Mouse (Mus musculus): ENCODE data around the gene Mrpl58. TPM values are rescaled to one million over a fixed set of nuclear protein-coding genes. Genes with fewer than 3 reads are reported as not detected.

Mrpl58 gene
- polyA plus RNA-seq, 1 experiment from 2014 or later: 78.7 TPM

DNA sequence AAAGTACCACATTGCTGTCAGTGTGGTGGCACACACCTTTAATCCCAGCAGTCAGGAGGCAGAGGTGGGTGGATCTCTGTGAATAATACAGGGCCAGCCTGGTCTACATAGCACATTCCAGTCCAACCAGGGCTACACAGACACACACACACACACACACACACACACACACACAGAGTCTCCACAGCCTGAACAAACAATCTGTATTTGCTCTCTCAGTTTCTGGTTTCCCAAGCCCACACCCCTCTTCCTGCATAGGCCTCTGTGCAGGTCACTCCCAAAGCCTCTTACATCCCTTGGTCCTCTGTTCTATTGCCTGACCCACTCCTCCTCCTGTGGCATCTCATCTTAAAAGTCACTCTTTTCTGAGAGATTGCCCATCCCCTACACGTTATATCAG is 31.5 kb upstream of the Mrpl58 start:
- no peaks in the 10 kb centered on the region for H3K36me3 ChIP-seq (replicated peaks)
- 30% methylated on average over 1 of the region's 1 CpGs for WGBS (ENCODE audit: insufficient replicate concordance)
- no peak overlapping the region for H3K9ac ChIP-seq
- H3K4me2 ChIP-seq: no peak overlapping the region
- H3K9me3 ChIP-seq (replicated peaks): no peaks in the 10 kb centered on the region
- H3K27ac ChIP-seq (replicated peaks): no peak overlapping the region
- H3K27me3 ChIP-seq: peaks cover 90% of the 10 kb centered on the region
- ATAC-seq (ENCODE audit: insufficient read depth): no peak
- H3K4me1 ChIP-seq (replicated peaks): peaks cover 12% of the 10 kb centered on the region
- H3K4me3 ChIP-seq (replicated peaks): no peak overlapping the region

DNA sequence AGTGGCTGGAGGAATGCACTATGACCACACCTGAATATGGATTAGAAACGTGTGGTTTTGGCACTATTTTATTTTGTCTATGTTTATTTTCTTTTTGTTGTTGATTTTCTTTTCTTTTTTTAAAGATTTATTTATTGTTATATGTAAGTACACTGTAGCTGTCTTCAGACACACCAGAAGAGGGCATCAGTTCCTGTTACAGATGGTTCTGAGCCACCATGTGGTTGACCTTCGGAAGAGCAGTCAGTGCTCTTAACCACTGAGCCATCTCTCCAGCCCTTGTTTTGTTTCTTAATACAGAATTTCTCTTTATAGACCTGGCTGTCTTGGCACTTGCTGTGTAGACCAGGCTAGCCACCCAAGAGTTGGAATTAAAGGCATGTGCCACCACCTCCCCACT is 30.8 kb upstream of the Mrpl58 start:
- 31% methylated on average over 2 of the region's 2 CpGs for WGBS (ENCODE audit: insufficient replicate concordance)
- H3K27ac ChIP-seq (replicated peaks): no peak overlapping the region
- no peaks in the 10 kb centered on the region for H3K9me3 ChIP-seq (replicated peaks)
- no peak overlapping the region for H3K4me2 ChIP-seq
- H3K9ac ChIP-seq: no peak overlapping the region
- no peaks in the 10 kb centered on the region for H3K36me3 ChIP-seq (replicated peaks)
- no peak overlapping the region for H3K4me3 ChIP-seq (replicated peaks)
- H3K27me3 ChIP-seq: peaks cover 89% of the 10 kb centered on the region
- ATAC-seq (ENCODE audit: insufficient read depth): no peak
- peaks cover 4% of the 10 kb centered on the region for H3K4me1 ChIP-seq (replicated peaks)

DNA sequence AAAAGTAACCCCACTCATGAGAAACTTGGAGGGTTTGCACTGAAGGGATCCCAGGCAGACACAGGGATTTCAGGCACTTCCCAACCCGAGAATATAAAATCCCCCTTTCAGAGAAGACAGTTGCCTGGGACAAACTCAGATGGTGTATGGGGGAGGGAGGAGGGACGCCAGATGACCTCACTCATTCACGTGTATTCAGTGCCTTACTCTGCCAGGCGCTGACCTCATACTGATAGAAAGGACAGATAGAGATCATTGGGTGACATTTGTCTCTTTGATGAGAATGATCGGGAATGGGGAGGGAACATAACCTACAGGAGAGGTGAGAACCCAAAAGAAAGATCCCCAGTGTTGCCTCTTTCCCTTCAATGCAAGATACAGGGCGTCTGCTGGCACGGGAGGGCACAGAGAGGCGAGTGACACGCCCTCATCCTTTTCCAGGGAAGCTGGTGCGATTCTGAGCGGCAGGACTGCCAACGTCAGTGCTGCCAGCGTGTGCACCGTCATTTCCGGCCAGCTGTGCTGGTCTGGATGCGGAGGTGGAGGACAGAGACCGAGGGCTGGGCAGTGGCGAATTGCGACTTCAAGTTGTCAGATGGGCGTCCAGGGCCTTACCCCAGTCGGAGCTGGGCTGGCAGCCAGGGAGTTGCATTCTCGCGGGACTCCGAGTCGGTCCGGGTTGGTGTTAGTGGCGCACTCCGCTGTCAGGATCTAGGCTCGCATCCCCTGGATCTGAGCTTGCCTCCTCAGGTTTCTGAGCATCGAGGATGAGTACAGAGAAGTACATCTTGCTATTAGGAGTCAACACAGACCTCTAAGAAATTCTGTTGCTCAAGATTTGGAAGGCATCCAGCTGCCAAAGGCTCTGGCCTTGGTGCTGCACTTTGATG is 29.5 kb upstream of the Mrpl58 start:
- Histone ChIP-seq H3K4me2 (peak overlapping the region; percentile 39), H3K27me3 (peaks cover 88% of the 10 kb centered on the region), H3K9me3 (replicated peaks) (no peaks in the 10 kb centered on the region), H3K4me3 (replicated peaks) (peak overlapping the region; percentile 26), H3K36me3 (replicated peaks) (no peaks in the 10 kb centered on the region), H3K9ac (no peak overlapping the region), H3K27ac (replicated peaks) (no peak overlapping the region), H3K4me1 (replicated peaks) (0 out of 2 replicates have a peak, but pooled peaks cover 3% of the 10 kb centered on the region)
- no peak for ATAC-seq (ENCODE audit: insufficient read depth)
- 3% methylated on average over 30 of the region's 30 CpGs for WGBS (ENCODE audit: insufficient replicate concordance)

DNA sequence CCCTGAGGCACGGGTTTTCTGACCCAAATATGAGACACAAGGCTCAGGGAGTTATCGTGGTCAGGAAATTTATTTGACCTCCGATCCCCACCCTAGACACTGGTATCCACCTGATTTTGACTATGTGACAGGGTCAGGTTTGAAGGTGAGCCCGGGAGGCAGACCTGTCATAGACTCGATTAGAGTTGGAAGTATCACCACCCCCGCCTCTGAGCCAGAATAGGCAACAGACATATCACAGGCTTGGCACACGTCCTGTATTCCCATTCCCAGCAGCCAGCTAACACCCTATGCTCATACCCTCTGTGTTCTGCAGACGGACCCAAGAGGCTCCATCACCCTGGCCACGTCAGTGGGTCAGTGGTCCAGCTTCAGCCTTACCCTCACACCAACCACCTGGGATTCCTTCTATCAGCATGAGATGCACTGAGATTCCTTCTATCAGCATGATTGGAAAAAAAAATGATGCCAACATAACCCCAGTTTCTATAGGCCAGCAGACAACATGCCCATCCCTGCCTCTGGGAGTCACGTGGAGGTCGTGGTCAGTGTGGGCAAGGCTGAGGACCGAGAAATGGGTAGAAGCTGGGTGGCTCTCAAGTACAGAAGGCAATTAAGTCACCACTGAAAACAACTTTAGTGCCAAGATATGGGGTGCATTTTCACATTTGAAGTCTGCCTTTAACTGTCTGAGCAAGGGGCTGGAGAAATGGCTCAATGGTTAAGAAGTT is 28.7 kb upstream of the Mrpl58 start:
- no peak for ATAC-seq (ENCODE audit: insufficient read depth)
- WGBS (ENCODE audit: insufficient replicate concordance): 46% methylated on average over 12 of the region's 12 CpGs
- H3K27me3 ChIP-seq: peaks cover 87% of the 10 kb centered on the region

DNA sequence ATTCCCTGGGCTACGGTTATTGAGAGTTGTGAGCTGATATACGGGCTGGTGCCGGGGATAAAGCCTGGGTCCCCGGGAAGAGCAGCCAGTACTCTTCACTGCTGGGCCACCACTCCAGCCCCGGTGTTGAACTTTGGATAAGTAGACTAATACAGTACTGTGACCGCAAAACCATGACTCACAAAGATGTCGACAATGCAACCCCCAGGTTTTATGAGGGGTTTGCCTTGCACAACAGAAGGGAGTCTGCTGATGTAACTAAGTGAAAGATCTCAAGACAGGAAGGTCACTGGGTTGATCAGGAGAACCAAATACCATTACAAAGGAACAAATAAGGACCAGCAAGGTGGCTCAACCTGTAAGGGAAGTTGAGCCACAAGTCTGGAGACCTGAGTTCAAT is 26.8 kb upstream of the Mrpl58 start:
- 0 out of 2 replicates have a peak, but pooled peaks cover 3% of the 10 kb centered on the region for H3K4me1 ChIP-seq (replicated peaks)
- no peak overlapping the region for H3K4me2 ChIP-seq
- no peaks in the 10 kb centered on the region for H3K36me3 ChIP-seq (replicated peaks)
- no peak for ATAC-seq (ENCODE audit: insufficient read depth)
- H3K27me3 ChIP-seq: peaks cover 87% of the 10 kb centered on the region
- H3K9ac ChIP-seq: no peak overlapping the region
- 56% methylated on average over 7 of the region's 7 CpGs for WGBS (ENCODE audit: insufficient replicate concordance)
- no peak overlapping the region for H3K4me3 ChIP-seq (replicated peaks)
- H3K27ac ChIP-seq (replicated peaks): no peak overlapping the region
- no peaks in the 10 kb centered on the region for H3K9me3 ChIP-seq (replicated peaks)

More for the DNA sequence above, 28.7 kb upstream of the Mrpl58 start:
- Histone ChIP-seq H3K9ac (no peak overlapping the region), H3K4me3 (replicated peaks) (no peak overlapping the region), H3K4me2 (no peak overlapping the region), H3K4me1 (replicated peaks) (0 out of 2 replicates have a peak, but pooled peaks cover 3% of the 10 kb centered on the region), H3K9me3 (replicated peaks) (no peaks in the 10 kb centered on the region), H3K36me3 (replicated peaks) (no peaks in the 10 kb centered on the region), H3K27ac (replicated peaks) (no peak overlapping the region)

DNA sequence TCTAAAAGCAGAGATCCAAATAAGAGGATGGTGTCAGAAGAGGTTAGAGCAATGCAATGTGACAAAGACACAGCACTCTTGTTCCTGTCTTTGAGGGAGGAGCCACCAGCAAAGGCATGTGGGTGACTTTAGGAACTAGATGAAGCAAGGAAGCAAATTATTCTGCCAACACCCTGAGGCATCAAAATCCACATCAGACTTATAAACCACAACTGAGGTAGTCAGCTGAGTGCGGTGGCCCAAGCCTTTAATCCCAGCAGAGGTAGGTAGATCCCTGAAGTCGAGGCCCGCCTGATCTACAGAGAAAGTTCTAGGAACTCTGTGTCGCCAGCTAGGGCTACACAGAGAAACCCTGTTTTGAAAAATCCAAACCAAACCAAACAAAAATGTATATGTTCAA is 26.3 kb upstream of the Mrpl58 start:
- no peaks in the 10 kb centered on the region for H3K36me3 ChIP-seq (replicated peaks)
- ATAC-seq (ENCODE audit: insufficient read depth): no peak
- no peaks in the 10 kb centered on the region for H3K9me3 ChIP-seq (replicated peaks)
- H3K4me2 ChIP-seq: no peak overlapping the region
- peaks cover 5% of the 10 kb centered on the region; the same call in 1 of the 2 replicates for H3K4me1 ChIP-seq (replicated peaks)
- H3K27me3 ChIP-seq: peaks cover 87% of the 10 kb centered on the region
- H3K9ac ChIP-seq: no peak overlapping the region
- no peak overlapping the region for H3K27ac ChIP-seq (replicated peaks)
- H3K4me3 ChIP-seq (replicated peaks): no peak overlapping the region
- WGBS (ENCODE audit: insufficient replicate concordance): 64% methylated on average over 4 of the region's 4 CpGs

DNA sequence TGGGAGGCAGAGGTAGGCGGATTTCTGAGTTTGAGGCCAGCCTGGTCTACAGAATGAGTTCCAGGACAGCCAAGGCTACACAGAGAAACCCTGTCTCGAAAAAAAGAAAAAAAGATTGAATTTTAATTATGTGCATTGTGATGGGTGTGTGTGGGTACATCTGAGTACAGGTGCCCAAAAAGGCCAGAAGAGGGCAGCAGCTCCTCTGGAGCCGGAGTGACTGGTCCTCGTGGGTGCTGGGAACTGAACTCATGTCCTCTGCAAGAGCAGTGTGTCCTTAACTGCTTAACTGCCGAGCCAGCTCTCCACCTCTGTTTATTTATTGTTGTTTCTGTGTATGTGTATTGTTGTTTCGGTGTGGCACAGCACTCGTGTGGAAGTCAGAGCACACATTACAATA is 25.7 kb upstream of the Mrpl58 start:
- WGBS (ENCODE audit: insufficient replicate concordance): 59% methylated on average over 7 of the region's 7 CpGs
- Histone ChIP-seq H3K27ac (replicated peaks) (no peak overlapping the region), H3K4me2 (no peak overlapping the region), H3K9me3 (replicated peaks) (no peaks in the 10 kb centered on the region), H3K4me1 (replicated peaks) (peaks cover 9% of the 10 kb centered on the region; the same call in 1 of the 2 replicates), H3K36me3 (replicated peaks) (no peaks in the 10 kb centered on the region), H3K4me3 (replicated peaks) (no peak overlapping the region), H3K9ac (no peak overlapping the region), H3K27me3 (peaks cover 90% of the 10 kb centered on the region)
- no peak for ATAC-seq (ENCODE audit: insufficient read depth)

DNA sequence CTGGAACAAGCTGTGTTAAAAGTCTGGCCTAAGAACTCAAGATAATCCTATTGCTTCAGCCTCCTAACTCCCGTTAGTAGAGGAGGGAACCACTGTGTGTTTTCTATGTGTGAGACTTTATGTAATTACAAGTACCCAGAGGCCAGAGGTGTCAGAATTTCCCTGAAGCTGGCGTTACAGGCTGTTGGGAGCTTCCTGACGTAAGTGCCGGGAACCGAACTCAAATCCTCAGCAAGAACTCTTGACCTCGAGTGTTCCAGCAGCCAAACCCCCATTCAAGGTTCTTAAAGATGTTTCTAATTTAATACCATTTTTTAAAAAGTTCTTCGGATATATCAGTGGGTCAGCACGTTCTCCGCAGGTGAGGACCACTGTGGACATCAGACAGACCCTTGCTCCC is 22.3 kb upstream of the Mrpl58 start:
- Histone ChIP-seq H3K4me3 (replicated peaks) (no peak overlapping the region), H3K27ac (replicated peaks) (no peak overlapping the region), H3K4me2 (peak overlapping the region; percentile 69), H3K27me3 (peaks cover 84% of the 10 kb centered on the region), H3K9me3 (replicated peaks) (no peaks in the 10 kb centered on the region), H3K36me3 (replicated peaks) (no peaks in the 10 kb centered on the region), H3K4me1 (replicated peaks) (peaks cover 5% of the 10 kb centered on the region; the same call in 1 of the 2 replicates), H3K9ac (no peak overlapping the region)
- ATAC-seq (ENCODE audit: insufficient read depth): no peak
- whole genome bisulfite sequencing (ENCODE audit: insufficient replicate concordance): 41% methylated on average over 9 of the region's 9 CpGs

DNA sequence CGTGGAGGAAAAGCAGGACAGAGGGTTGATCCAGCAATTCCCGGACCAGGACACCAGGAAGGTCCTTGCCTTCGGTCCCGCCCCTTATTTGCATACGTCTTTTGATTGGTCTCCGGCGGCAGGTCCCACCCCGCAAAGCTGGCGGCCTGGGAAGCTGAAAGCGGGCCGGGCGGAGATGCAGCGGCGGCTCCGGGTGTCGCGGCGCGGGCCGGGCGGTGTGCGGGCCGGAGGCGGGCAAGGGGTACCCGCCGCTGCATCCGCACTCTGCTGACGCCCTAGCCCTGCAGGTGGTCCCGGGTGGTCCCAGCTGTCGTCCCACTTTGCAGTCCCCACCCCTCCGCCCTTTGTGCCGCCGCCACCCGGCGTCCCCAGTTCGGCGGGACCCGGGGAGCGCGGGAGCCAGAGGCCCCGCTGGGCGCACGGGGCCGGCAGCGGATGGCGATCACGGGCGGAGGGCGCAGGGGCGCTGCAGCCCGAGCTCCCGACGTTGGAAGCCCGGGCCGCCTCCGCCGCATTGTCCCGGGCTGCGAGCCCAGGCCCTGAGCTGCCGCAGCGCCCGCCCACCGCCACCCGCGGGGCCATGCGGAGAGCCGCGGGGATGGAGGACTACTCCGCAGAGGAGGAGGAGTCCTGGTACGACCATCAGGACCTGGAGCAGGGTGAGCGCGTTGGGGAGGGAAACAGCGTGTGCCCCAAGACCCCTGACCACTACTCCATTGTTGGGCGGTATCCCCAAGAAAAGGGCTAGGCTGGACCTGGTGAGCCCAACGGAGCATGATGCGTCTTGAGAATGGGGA is 21.6 kb upstream of the Mrpl58 start, which contains the start of gene Cdr2l:
Gene Cdr2l (plus strand): TSS at position 174 of the 797 bp plus-strand sequence.
- H3K4me1 ChIP-seq (replicated peaks): peaks cover 5% of the 10 kb centered on the region; the same call in 1 of the 2 replicates
- peak within 1 kb of the TSS; percentile 55 for H3K4me3 ChIP-seq (replicated peaks)
- no peaks in the 10 kb centered on the region for H3K36me3 ChIP-seq (replicated peaks)
- H3K27me3 ChIP-seq: peaks cover 80% of the 10 kb centered on the region
- H3K9me3 ChIP-seq (replicated peaks): no peaks in the 10 kb centered on the region
- peak within 1 kb of the TSS; percentile 18; the same call in 1 of the 2 replicates for H3K9ac ChIP-seq
- WGBS (ENCODE audit: insufficient replicate concordance): under 1% methylated on average over 76 of the region's 76 CpGs
- H3K4me2 ChIP-seq: peak within 1 kb of the TSS; percentile 69
- peak; percentile 62 for ATAC-seq (ENCODE audit: insufficient read depth)
- no peak within 1 kb of the TSS for H3K27ac ChIP-seq (replicated peaks)

DNA sequence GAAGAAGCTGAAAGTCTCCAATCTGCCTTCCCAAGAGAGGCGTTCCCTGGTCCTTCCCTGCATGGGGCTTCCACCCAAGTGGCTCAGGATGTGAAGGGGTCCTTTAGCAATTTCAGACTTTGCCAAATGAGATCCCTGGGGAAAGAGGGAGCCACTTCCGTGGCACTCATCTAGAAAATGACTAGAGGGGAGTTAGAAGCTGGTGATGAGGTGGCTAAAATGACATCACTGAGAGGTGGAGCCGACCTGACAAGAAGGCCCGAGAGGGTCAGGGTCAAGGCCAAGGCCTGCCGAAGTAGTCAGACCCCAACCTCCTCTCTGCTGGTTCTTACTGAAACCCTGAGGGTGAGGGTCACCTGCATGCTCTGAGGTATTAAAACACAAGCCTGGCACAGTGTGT is 20.7 kb upstream of the Mrpl58 start:
- Histone ChIP-seq H3K9me3 (replicated peaks) (no peaks in the 10 kb centered on the region), H3K4me2 (peak overlapping the region; percentile 69), H3K27ac (replicated peaks) (no peak overlapping the region), H3K4me3 (replicated peaks) (peak overlapping the region; percentile 55), H3K36me3 (replicated peaks) (no peaks in the 10 kb centered on the region), H3K27me3 (peaks cover 71% of the 10 kb centered on the region), H3K9ac (no peak overlapping the region), H3K4me1 (replicated peaks) (peaks cover 5% of the 10 kb centered on the region; the same call in 1 of the 2 replicates)
- 33% methylated on average over 5 of the region's 5 CpGs for WGBS (ENCODE audit: insufficient replicate concordance)
- no peak for ATAC-seq (ENCODE audit: insufficient read depth)
